Mouse (Mus musculus): ENCODE data around the gene Olfr507.
"Not testable (repeated sequence)": the region's sequence is repeated elsewhere in the genome, so short reads cannot be mapped to it uniquely, and the experiment has no call there.

Gene Olfr507

GRCm38 (mm10) chr7:108621514-108621913, at the start of gene Olfr507:
Gene Olfr507, plus strand, starts transcription at chr7:108621814.
- DNase-seq (ENCODE audit: low spot score), result no peak

- no peak for DNase-seq (ENCODE audit: low spot score)
These were observed 31.8 kb upstream of the Olfr507 start for GRCm38 (mm10) chr7:108589797-108590196.

GRCm38 (mm10) chr7:108601916-108602315, 19.7 kb upstream of the Olfr507 start:
- not testable (repeated sequence) for DNase-seq (ENCODE audit: low spot score)

- DNase-seq (ENCODE audit: low spot score), result no peak
These were observed 11.1 kb upstream of the Olfr507 start, which contains the start of gene Olfr506 for GRCm38 (mm10) chr7:108610487-108610886. Gene Olfr506, plus strand, starts transcription at chr7:108610787.

- DNase-seq (ENCODE audit: low spot score), result no peak
These were observed 7.5 kb upstream of the Olfr507 start for GRCm38 (mm10) chr7:108614110-108614509.

- DNase-seq (ENCODE audit: low spot score), result peak; percentile 3
These were observed 4.8 kb upstream of the Olfr507 start for GRCm38 (mm10) chr7:108616781-108617180.

- no peak for DNase-seq (ENCODE audit: low spot score)
These were observed 8.1 kb downstream of the Olfr507 start, which contains the start of gene Olfr508 for GRCm38 (mm10) chr7:108629694-108630093. Gene Olfr508, plus strand, starts transcription at chr7:108629994.

GRCm38 (mm10) chr7:108651806-108652205, 30.2 kb downstream of the Olfr507 start, which contains the start of gene Olfr509:
Gene Olfr509, minus strand, starts transcription at chr7:108651906.
- DNase-seq (ENCODE audit: low spot score), result no peak

- DNase-seq (ENCODE audit: low spot score), result no peak
These were observed 40.8 kb downstream of the Olfr507 start for GRCm38 (mm10) chr7:108662419-108662818.

GRCm38 (mm10) chr7:108666118-108666517, 44.5 kb downstream of the Olfr507 start, which contains the start of gene Olfr510:
Gene Olfr510, plus strand, starts transcription at chr7:108666418.
- DNase-seq (ENCODE audit: low spot score), result no peak

GRCm38 (mm10) chr7:108671058-108671457, 49.4 kb downstream of the Olfr507 start:
- no peak for DNase-seq (ENCODE audit: low spot score)

All from T-cell, adult 2 months (primary cell).